Mouse (Mus musculus) spleen, adult 2 months (tissue): ENCODE measurements around the gene Atp13a4. TPM values are rescaled to one million over a fixed set of nuclear protein-coding genes. Genes with fewer than 3 reads are reported as not detected.

Experiments used
- DNase-seq, 2 experiments: peaks; one replicate each; pipeline versions ENCODE4 v3.0.0 to v3.0.0-alpha.2; 2012 to 2021; ENCODE audit warnings: low spot score in 2 of 2, low read depth in 1 of 2
- H3K27ac ChIP-seq: fragments of 200-500 bp; 2 replicates; pipeline ENCODE4 v1.5.1; 2012; ENCODE audit warnings: low read length, inconsistent platforms; ENCODE audit not compliant: insufficient read depth
- H3K27me3 ChIP-seq: fragments of 200-500 bp; 2 replicates; pipeline ENCODE4 v1.6.1; 2012; ENCODE audit warnings: mild to moderate bottlenecking, moderate library complexity, low read length, inconsistent platforms; ENCODE audit not compliant: control insufficient read depth, insufficient read depth
- H3K36me3 ChIP-seq: fragments of 200-500 bp; 2 replicates; pipeline ENCODE4 v1.6.1; 2012; ENCODE audit warnings: mild to moderate bottlenecking, low read length, inconsistent platforms; ENCODE audit not compliant: control insufficient read depth, insufficient read depth
- H3K4me1 ChIP-seq: fragments of 200-500 bp; 2 replicates; pipeline ENCODE4 v1.6.1; 2011; ENCODE audit warnings: inconsistent platforms; ENCODE audit not compliant: control insufficient read depth, insufficient read depth, insufficient read length
- H3K4me3 ChIP-seq: fragments of 200-500 bp; 2 replicates; pipeline ENCODE4 v1.5.1; 2011; ENCODE audit warnings: mild to moderate bottlenecking, inconsistent platforms; ENCODE audit not compliant: insufficient read depth, insufficient read length; ENCODE audit errors: extremely low read depth
- CTCF ChIP-seq: fragments of 200-500 bp; IDR thresholded peaks from 2 replicates; pipeline ENCODE4 v1.5.1; 2011; ENCODE audit warnings: mild to moderate bottlenecking, inconsistent platforms; ENCODE audit not compliant: insufficient read depth, insufficient read length, insufficient replicate concordance; ENCODE audit errors: extremely low read depth
- POLR2A ChIP-seq: fragments of 200-500 bp; IDR thresholded peaks from 2 replicates; pipeline ENCODE4 v1.6.1; 2011; ENCODE audit warnings: low read depth, low read length, inconsistent platforms
- WGBS: fragments of 180-500 bp; shearing (Covaris S2); methylation state at CpG from one replicate; pipeline ENCODE4 v1.1.7; 2018; 5-methylcytosine and 5-hydroxymethylcytosine counted together
- polyA plus RNA-seq: library from polyadenylated mRNA; depleted of rRNA; stranded (reverse); fragments of >200 nt; gene quantifications from 2 replicates; pipeline ENCODE4 v1.2.3, GENCODE M21; 2012; rRNA removed

The Atp13a4 gene
- not detected in 2 replicates for polyA plus RNA-seq

DNA sequence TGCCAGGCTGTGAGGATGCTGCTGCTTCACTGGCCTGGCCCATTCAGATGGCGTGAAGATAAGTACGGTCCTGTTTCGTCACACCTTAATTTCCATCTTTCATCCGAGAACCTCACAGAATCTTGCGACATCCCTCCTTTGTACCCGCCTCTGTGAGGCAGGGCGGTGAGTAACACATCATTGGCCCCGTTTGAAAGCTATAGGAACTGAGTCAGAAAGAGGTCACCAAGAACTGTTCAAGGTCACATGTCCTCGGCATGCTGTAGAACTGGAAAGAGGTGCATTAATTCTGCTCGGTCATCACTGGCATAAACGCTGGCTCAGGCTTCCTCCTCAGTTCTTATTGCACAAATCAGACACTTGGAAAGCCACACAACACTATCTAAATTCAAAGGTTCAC is at the start of gene Atp13a4:
TSS of gene Atp13a4 (minus strand) at position 36 of the 400 bp plus-strand sequence.
- Histone ChIP-seq H3K4me1 (no peaks in the 10 kb centered on the region), H3K27ac (no peak within 1 kb of the TSS), H3K36me3 (no peaks in the 10 kb centered on the region), H3K27me3 (no peaks in the 10 kb centered on the region), H3K4me3 (no peak within 1 kb of the TSS)
- no peak for DNase-seq
- 78% methylated on average over 11 of the region's 11 CpGs for WGBS
- no peak for TF ChIP-seq POLR2A
- TF ChIP-seq CTCF = no peak

DNA sequence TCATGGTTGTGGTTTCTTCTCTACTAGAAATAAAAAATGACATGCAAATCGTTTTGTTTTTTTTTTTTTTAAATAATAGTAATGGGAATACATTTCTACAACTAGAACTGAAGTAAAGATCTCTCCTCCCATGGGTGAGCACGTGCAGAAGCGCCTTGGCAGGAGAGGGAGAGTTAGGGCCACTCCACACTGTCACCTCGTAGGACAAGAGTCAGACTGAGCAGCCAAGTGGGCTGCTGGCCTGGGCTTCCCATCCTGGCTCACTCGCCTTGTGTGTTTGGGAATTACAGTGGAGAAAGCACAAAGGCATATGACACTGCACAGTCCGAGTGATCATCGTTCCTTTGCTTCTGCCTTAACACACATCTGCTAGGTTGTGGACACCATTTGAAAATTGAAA is 47.5 kb upstream of the Atp13a4 start:
- no peak overlapping the region for H3K27ac ChIP-seq
- TF ChIP-seq POLR2A (no peak), CTCF (no peak)
- WGBS = 91% methylated on average over 7 of the region's 7 CpGs
- no peaks in the 10 kb centered on the region for H3K4me1 ChIP-seq
- H3K4me3 ChIP-seq = no peak overlapping the region
- no peak for DNase-seq
- no peaks in the 10 kb centered on the region for H3K27me3 ChIP-seq
- H3K36me3 ChIP-seq = peaks cover 26% of the 10 kb centered on the region

DNA sequence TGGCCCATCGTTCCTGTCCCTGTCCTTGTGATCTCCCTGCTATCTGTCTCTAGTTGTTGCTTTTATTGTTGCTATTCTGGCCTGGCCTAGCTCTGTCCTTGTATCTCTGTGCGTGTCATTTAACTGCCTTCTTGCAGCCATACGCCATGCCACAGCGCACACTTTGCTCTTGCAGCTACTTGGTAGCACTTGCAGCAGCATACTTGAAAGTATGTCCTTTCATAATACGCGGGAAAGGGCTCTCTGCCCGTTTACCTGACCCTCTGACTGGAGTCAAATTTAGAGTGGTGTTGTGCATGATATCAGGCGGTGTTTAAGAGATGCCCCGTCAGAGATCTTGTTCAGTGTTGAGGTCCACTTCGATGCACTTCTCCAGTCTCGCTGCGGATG is 35.1 kb upstream of the Atp13a4 start:
- no peak for DNase-seq
- peaks cover 3% of the 10 kb centered on the region for H3K4me1 ChIP-seq
- H3K4me3 ChIP-seq = peak overlapping the region; percentile 89
- H3K36me3 ChIP-seq = no peaks in the 10 kb centered on the region
- TF ChIP-seq POLR2A = no peak
- no peak for TF ChIP-seq CTCF
- 6% methylated on average over 12 of the region's 12 CpGs for WGBS
- no peak overlapping the region for H3K27ac ChIP-seq
- no peaks in the 10 kb centered on the region for H3K27me3 ChIP-seq

DNA sequence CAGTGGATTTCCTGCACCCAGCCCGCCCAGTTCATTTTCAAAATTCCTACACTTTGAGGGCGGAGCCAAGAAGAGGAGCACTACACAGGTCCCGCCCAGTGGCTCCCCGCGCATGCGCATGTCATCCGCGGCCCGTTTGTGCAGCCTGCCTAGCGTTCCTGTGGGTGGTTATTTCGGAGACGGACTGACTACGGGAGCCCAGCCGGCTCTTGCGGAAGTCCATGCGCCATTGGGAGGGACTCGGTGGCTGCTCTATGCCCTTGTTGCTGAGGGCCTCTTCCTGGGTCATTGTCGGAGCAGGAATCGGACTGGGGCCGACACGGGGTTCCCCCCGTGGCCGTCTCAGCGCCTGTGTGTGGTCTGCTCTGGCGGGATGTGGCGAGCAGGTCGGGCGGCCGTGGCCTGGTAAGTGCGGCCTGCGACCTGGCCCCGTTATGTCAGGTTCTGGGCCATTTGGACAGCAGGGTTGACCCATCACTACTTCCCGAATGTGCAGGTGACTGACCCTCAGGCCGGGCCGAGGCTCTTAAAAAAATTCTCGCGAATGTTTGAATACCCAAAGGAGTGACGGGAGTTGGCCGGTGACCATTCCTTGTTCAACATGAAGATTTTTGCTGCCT is 34.6 kb upstream of the Atp13a4 start, which contains the start of gene Opa1:
TSS of gene Opa1 (plus strand) at position 168 of the 620 bp plus-strand sequence.
- H3K27me3 ChIP-seq = no peaks in the 10 kb centered on the region
- no peak for TF ChIP-seq CTCF
- peak; percentile 37 for TF ChIP-seq POLR2A
- no peaks in the 10 kb centered on the region for H3K36me3 ChIP-seq
- peak within 1 kb of the TSS; percentile 89 for H3K4me3 ChIP-seq
- no peak within 1 kb of the TSS for H3K27ac ChIP-seq
- DNase-seq = peak; percentile 85 to 88
- H3K4me1 ChIP-seq = peaks cover 3% of the 10 kb centered on the region
- under 1% methylated on average over 39 of the region's 39 CpGs for WGBS

DNA sequence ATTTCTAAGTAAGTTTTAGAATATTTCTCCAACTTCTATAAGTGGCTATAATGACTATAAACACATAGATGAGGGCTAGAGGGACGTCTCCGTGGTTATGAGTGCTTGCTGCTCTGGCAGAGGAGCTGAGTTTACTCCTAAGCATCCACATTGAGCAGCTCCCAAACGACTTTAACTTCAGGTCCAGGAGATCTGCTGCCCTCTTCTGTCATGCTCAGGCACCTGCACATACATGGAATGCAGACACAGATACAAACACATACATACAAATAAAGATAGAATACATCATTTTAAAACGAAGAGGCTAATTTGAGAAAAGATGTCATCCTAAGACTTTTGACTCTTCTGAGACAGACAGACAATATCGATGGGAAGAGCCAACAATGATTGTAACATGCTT is 31.0 kb upstream of the Atp13a4 start:
- Histone ChIP-seq H3K27me3 (0 out of 2 replicates have a peak, but pooled peaks cover 1% of the 10 kb centered on the region), H3K27ac (no peak overlapping the region), H3K4me3 (no peak overlapping the region), H3K4me1 (peaks cover 3% of the 10 kb centered on the region), H3K36me3 (no peaks in the 10 kb centered on the region)
- TF ChIP-seq CTCF = no peak
- TF ChIP-seq POLR2A = no peak
- 6% methylated on average over 5 of the region's 5 CpGs for WGBS
- no peak for DNase-seq

DNA sequence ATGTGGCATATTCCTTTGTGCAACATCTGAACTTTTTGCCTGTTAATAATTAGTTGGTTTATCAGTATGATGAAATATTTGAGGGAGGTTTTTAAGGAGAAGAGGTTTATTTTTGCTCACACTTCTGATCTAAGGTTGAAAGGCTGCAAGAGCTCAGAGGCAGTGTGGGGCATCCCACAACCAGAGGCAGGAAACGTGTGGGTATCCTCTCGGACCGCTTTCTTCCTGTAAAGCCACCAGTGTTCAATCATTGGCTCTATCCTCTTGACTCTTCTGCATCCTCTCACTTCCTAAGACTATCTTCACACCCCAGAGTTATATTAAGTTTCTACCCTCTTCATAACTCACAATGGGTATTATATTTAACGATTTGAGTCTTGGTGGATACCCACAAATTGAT is 29.3 kb upstream of the Atp13a4 start:
- DNase-seq = no peak
- H3K4me1 ChIP-seq = no peaks in the 10 kb centered on the region
- WGBS = 3% methylated on average over 4 of the region's 4 CpGs

DNA sequence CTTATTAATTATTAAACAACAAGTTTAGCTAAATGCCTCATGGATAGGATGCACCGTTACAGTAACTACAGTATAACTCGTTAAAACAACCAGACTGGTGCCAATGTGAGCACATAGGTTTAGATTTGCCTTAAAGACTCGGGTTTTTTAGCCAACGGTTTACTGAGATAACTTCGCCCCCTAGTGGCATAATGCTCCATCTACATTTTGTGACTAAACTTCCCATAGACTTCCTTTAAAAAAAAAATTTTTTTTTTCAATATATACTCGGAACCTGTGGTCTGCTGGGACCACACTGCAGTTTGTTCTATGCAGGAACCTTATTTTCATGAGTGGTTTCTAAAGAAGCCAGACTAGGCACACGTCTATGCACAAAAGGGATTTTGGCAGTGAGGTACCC is 16.2 kb upstream of the Atp13a4 start:
- Histone ChIP-seq H3K4me3 (no peak overlapping the region), H3K27ac (no peak overlapping the region), H3K36me3 (no peaks in the 10 kb centered on the region), H3K27me3 (no peaks in the 10 kb centered on the region), H3K4me1 (no peaks in the 10 kb centered on the region)
- 7% methylated on average over 7 of the region's 7 CpGs for WGBS
- no peak for DNase-seq
- no peak for TF ChIP-seq POLR2A
- no peak for TF ChIP-seq CTCF

More for the DNA sequence above, 29.3 kb upstream of the Atp13a4 start:
- H3K27ac ChIP-seq = no peak overlapping the region
- 0 out of 2 replicates have a peak, but pooled peaks cover 1% of the 10 kb centered on the region for H3K27me3 ChIP-seq
- H3K4me3 ChIP-seq = no peak overlapping the region
- TF ChIP-seq CTCF (no peak), POLR2A (no peak)
- H3K36me3 ChIP-seq = no peaks in the 10 kb centered on the region
